Mouse (Mus musculus): Measurements from ENCODE around the gene Hoxb1.

Hoxb1 gene

DNA sequence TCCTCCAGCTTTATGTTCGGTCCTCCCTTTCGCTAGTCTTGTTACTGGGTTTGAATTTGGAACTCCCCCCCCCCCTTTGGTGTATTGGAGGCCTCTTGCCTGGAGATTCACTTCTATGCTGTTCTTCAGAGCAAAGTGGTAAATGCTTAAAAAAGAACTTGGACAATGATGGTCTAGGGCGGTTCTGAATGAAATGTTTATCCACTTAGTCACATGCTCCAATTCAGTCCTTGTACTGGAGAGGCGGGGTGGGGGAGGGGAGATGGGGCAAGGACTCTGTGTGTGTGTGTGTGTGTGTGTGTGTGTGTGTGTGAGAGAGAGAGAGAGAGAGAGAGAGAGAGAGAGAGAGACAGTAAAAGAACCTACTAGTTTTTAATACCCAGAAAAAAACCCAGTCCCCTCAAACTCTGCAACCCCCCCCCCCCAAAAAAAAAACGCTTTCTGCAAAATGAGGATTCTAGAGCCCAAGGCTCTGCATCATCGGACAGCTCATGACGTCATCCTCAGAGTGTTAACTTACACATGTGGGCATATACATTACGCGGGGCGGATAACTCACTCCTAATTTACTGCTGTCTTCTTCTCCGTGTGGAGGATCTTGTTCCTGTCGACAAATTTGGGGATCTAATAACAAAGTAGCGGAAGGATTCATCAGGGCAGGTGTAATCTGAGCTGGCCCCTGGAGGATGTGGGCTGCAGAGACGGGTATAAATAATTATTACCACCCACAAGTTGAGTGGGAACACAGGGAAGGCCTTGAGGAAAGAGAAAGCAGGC is 42.9 kb downstream of the Hoxb1 start:
- in situ Hi-C loops (cut with MboI; ENCODE audit: low pct_unique_long_range_greater_than_20kb in 1 of 2, low sequenced_read_pairs in 2 of 2, unreplicated experiment in 1 of 2): no loop called here

DNA sequence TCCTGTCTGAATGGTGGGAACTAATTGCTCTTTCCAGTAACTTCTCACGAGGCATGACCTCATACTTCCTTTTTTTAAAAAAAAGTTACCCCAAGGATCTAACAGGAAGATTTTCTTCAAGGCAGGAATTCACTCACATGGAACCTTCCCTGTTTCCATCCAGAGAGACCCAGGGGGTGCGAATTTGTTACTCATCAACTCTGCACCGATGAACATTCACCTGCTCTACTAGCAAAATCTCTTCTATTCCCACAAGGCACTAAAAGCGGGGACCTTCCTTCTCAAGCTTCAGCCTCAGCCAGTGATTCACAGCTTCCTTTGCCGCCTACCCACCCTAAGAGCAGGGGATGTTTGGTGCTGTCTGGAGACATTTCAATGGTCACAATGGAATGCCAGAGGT is 45.5 kb downstream of the Hoxb1 start:
- in situ Hi-C loops (cut with MboI; ENCODE audit: low pct_unique_long_range_greater_than_20kb in 1 of 2, low sequenced_read_pairs in 2 of 2, unreplicated experiment in 1 of 2): loop anchor here in 1 of 2 experiments (5.0 kb wide), 1 partner anchor 104 kb away; no protein-coding TSS in a partner anchor

DNA sequence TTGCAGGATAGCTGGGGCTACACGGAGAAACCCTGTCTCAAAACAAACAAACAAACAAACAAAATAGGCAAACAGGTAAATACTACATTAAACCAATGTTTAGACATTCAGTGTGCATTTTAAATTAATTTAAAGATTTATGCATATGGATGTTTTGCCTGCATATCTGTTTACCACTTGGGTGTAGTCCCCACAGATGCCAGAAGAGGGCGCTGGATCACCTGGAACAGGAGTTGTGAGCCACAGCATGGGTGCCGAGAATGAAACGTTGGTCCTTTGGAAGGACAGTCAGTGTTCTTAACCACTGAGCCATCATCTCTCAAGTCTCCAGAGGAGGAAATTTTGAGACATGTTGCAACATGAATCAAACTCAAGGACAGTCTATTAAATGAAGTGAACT is 46.4 kb downstream of the Hoxb1 start:
- in situ Hi-C loops (cut with MboI; ENCODE audit: low pct_unique_long_range_greater_than_20kb in 1 of 2, low sequenced_read_pairs in 2 of 2, unreplicated experiment in 1 of 2): loop anchor here in 1 of 2 experiments (5.0 kb wide), 1 partner anchor 105 kb away; no protein-coding TSS in a partner anchor

DNA sequence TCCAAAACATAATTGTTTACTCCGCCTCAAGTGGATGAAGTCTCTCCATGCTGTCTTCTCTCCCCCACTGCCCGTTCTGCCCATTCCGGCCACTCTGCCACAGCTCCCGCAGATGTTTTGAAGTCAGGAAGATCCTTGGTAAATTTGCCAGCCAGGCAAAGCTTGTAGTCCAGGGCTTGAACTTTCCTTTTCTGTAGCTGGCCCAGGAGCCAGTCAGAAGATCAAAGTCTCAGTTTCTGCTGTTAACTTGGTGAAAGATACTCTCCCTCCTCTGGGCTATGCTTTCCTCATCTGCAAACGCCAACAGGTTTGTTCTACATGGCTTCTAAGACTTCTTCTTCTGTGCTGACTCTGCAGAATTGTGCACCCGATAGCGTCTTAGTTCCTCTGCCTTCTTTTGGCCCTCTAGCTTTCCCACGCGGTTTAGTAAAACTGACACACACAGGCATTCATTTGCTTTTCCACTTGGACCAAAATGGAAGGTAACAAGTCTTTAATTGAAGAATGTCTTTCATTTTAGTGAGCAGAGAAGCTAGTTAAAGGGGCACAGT is 47.5 kb downstream of the Hoxb1 start:
- in situ Hi-C loops (cut with MboI; ENCODE audit: low pct_unique_long_range_greater_than_20kb in 1 of 2, low sequenced_read_pairs in 2 of 2, unreplicated experiment in 1 of 2): loop anchor here in 1 of 2 experiments (5.0 kb wide), 1 partner anchor 106 kb away; no protein-coding TSS in a partner anchor

DNA sequence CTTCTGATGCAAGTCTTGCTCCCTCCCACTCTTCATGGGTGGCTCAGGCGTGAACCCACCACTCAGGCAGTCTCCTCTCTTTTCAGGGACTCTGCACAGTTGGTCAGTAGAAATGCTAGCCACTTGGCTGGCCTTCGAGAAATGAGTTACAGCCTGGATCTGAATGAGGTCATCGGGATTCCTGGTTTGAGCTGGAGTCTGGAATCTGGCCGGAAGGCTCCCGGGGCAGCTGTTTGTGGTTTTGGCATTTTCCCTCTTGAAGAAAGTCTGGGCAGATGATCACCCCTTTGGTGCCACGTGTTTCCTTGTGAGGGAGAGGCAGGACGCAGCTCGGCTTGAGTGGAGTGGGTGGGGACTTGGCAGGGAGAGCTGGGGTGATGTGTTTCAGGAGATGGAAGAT is 48.0 kb downstream of the Hoxb1 start:
- in situ Hi-C loops (cut with MboI; ENCODE audit: low pct_unique_long_range_greater_than_20kb in 1 of 2, low sequenced_read_pairs in 2 of 2, unreplicated experiment in 1 of 2): loop anchor here in 1 of 2 experiments (5.0 kb wide), 1 partner anchor 106 kb away; no protein-coding TSS in a partner anchor

DNA sequence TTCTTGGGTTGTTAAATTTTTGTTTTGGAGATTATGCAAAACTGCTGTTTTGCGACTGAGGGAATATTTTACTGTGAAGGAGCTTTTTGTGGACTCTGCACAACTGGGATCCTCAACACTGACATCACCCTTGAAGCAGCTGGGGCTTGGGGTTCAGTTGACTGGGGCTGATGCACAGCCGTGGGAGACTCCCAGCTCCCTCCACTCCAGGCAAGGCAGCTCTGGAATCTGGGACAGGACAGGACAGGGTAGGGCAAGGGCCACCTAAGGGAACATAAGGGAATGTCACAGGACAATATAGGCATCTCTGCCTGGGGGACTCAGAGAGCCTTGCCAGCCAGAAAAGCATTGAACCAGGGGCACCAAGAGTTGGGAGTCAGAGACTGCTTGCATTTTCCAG is 48.5 kb downstream of the Hoxb1 start:
- in situ Hi-C loops (cut with MboI; ENCODE audit: low pct_unique_long_range_greater_than_20kb in 1 of 2, low sequenced_read_pairs in 2 of 2, unreplicated experiment in 1 of 2): loop anchor here in 1 of 2 experiments (5.0 kb wide), 1 partner anchor 107 kb away; no protein-coding TSS in a partner anchor

Measured in mouse embryonic stem cell (cell line).